Mouse (Mus musculus): ENCODE measurements around the gene Lsm14b.

Gene Lsm14b

DNA sequence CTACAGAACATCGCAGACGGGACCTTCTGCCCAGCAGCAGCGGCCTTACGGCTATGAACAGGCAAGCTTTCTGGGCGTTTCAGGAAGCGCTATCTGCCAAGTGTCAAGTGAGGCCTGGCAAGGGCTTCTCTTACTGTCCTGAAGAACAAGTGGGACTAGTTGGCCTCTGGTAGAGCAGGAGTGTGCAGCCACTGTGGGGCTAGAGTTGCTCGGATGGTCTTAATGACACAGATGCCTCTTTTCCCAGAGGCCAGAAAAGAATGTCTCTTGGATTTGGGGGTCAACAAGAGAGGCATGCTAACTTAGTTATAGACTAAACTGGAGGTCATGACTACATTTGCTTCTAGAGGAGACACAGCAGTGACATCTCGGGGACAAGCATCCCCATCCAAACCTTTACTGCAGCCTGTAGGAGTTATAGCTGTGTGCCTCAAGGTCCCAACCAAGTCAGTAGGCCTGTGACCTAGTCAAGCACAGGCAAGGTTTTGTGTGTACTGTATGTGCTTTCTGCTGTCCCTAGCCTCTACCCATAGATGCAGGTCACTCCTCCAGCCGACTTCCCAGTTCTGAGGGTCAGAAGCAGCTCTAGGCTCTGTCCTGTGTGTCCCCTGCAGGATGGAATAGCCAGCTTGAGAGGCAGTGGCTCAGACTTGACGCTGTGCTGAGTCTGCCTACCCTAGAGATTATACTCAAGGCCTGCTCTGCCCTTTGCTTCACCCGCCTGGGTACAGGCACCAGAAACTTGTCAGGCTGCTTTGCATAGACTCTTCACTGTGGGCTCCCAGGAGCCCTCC lies 38.7 kb downstream of the Lsm14b start:
- no peak for DNase-seq

DNA sequence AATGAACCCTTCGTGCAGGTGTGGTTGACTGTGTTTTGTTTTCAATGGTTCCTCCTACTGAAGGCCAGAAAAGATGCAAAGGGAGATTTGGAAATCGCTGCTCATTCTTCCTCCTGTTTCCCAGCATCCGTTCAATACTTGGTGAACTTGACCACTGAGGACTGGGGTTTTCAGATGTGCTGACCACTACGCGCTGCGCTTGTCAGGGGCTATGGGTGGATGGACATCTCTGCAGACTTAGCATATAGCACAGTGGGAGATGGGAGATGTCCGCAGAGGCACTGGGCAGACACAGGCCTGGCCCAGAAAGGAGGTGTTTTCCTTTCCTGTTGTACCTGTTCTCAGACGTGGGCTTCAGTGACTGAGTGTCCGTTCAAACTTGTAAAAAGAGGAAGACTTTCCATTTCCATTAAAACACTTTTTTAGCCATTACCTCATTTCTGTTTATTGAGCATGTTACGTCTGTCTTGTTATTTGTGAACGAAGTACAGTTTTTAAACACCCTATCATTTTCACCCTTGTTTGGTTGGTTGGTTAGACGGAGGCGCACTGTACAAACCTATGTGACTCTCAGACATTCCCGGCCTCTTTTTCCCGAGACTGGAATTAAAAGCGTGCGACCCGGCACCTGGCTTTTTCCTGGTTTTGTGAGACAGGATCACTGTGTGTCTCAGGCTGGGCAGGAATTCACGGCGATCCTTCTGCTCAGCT lies 45.1 kb downstream of the Lsm14b start:
- no peak for DNase-seq

DNA sequence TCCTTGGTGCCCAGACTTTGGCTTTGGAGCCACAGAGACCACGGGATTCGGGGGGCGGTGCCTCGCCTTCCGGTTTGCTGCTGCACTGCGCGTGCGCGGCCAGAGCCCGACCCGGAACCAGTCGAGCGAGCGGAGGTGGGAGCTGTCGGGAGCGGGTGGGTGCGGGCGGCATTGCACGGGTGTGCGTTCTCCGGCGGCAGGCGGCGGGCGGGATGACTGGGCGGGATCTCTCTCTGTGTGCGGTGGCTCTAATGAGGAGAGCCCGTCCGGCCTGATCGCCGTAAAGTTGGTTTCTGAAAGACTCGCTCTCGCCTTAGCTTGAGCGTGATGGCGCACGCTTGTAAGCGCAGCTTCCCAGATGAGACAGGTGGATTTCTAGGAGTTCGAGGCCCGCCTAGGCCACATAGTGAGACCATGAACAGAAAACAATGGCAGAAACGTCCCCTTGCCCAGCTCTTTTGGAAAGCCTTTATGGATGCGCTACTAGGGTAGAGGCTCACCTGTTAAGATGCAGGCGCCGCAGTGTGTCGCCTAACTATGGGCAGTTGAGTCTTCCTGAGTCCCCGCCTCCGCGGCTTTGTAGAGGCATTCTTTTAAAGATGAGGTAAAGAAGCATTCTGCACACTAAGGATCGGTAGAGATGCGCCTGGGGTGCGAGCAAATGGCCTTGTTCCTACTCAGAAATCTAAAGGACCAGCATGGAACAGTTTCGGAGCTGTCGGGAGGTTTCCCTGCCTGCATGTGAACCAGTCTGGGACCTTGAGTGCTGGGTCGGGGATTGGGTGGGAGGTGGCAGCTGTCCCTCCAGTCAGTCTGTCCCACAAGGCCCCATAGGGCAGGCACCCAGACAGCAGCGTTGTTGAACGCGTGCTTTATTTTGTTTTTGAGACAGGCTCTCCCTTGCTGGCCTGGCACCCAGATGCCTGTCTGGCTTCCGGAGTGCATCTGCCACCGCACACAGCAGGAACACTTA lies 46.0 kb downstream of the Lsm14b start, which contains the start of gene Mtg2:
Gene Mtg2, plus strand, starts transcription at position 108 of the 973 bp plus-strand sequence.
- DNase-seq = peak; percentile 95

DNA sequence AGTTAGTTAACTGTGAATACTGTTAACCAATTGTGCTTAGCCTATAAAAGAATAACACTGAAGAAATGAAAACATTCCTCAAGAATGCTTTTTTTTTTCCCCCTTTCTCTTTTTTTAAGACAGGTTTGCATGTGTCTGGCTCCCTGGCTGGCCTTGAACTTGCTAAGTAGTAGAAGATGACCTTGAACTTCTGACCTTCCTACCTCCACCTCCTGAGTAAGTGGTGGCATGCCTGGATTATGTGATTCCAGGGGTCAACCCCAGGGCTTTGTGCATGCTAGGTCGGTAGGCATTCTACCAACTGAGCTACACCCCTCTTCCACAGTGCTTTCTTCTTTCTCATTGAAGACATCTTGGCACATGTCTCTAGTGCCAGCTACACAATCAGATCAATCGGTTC lies 46.9 kb downstream of the Lsm14b start:
- DNase-seq = no peak

DNA sequence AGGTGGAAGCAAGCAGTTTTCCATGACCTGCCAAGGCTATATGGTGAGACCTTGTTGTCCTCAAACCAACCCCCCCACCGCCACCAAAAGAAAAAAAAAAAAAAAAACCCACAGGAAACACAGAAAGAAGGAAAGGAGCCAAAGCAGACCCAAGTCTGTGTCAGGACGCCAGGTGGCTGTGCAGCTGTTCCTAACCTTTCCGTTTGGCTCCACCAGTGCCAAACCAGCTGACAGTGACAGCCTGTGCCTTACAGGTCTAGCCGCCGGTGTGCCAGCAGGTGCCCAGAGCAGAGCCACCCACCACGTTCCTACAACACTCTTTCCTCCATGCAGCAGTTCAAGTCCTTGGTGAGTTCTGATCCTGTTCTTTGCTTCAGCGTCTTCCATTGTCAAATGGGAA lies 48.1 kb downstream of the Lsm14b start:
- DNase-seq = no peak

DNA sequence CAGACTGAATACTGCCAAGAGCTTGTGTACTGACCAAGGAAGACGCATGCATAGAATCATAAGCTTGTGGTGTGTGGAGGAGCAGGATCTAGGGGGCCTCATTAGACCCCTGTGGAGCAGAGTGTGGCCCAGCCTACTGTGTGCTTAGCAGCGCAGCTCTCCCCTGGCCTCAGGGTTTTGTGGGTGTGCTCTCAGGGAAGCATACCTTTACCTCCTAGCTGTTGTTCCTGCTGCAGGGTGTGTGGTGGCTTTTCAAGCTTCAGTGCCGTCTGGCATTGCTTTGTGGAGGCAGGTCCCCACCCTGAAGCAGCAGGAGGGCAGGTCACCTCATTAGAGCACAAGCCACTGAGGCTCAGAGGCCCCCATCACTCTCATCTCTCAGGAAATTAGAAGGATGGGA lies 52.8 kb downstream of the Lsm14b start:
- DNase-seq = no peak

DNA sequence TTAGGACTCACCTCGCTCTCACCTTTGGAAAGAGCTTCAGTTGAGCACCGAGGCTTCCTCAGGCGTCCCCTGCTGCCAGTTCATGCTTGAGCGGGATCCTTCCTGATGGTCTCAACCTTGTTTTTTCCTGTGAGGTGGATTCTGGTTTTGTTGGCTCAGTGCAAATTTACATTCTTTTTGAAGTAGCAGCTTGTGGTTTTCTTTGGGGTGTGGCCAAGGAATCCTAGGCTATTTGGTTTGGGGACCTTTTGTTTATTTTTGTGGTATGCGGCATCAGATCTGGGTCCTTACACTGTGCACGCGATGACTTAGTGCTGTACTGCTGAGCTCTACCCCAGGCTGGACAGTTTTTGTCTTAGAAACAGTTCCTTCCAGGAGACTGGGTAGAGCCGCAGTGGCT lies 55.9 kb downstream of the Lsm14b start:
- no peak for DNase-seq

DNA sequence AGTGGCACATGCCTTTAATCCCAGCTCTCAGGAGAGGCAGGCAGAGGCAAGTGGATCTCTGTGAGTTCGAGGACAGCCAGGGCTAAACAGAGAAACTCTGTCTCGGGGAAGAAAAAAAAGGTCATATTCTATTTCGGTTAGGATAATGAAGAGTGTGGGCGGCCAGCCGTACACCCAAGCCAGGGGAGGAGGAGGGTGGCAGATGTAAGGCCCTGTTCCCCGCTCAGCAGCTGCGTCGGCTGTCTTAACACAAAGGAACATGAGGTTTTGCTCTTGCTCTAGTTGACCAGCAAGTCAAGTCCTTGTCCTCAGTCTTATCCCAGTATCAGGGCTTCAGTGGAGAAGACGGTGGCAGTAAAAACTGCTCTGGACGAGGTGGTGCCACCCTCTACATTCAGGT lies 58.3 kb downstream of the Lsm14b start:
- no peak for DNase-seq

DNA sequence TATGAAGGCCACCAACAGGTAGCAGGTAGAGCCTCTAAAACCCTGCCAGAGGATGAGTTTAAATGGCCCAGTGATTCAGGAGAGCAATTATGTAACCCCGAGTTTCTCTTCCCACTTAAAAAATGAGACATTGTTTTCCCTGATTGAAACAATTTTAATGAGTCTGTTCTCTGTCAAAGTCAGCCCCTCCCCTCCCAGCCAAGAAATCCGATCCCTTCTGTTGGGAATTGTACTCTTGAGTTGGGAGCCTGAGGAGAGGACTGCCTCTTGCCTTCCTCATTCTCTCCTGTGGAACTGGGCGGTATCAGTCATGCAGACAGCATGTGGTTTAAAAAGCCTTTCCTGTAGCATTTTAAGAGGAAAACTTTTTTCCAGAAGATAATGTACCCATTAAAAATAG lies 59.8 kb downstream of the Lsm14b start:
- DNase-seq = no peak

All from cerebellum, adult 8-10 months (tissue).